Mouse (Mus musculus): ENCODE data around the gene Ern1. TPM values are rescaled to one million over a fixed set of nuclear protein-coding genes. Genes with fewer than 3 reads are reported as not detected.

Ern1 gene
- polyA plus RNA-seq, 1 experiment from 2014 or later = 5.4 TPM

DNA sequence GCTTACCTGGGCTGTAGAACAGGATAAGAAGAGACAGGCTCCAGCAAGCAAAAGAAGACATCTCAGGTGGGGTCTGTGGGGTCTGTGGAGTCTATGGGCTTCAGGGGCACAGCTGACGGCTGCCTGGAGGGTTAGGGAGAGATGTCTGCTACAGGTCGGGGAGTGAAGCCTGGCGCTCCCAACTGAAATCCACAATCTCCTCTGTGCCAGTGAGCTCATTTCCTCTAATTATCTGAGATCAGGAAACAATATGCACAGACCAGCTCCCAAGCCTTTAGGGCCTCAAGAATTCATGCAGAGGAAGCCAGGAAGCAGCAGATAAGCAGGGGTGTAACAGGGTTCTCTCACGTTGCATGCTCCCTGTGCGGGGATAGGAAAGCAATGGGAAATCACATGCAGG lies 105.2 kb downstream of the Ern1 start:
- H3K9ac ChIP-seq (replicated peaks; ENCODE audit: low read depth) = peak overlapping the region; percentile 36
- no peaks in the 10 kb centered on the region for H3K4me1 ChIP-seq (ENCODE audit: insufficient read depth, low read depth, low read length)
- no peaks in the 10 kb centered on the region for H3K9me3 ChIP-seq (ENCODE audit: low read length)
- WGBS = 58% methylated on average over 5 of the region's 5 CpGs
- peak; percentile 90 for TF ChIP-seq EP300 (IDR thresholded peaks at IDR 0.05)
- no peak for TF ChIP-seq CTCF (IDR thresholded peaks at IDR 0.05)
- ATAC-seq = peak; percentile 90
- H3K4me2 ChIP-seq (replicated peaks; ENCODE audit: low read depth, low read length) = peak overlapping the region; percentile 48
- H3K36me3 ChIP-seq (ENCODE audit: insufficient read depth, low read length) = no peaks in the 10 kb centered on the region
- peak overlapping the region; percentile 37 for H3K4me3 ChIP-seq (ENCODE audit: low read depth, low read length)
- DNase-seq (ENCODE audit: low spot score) = peak; percentile 68
- H3K27ac ChIP-seq (ENCODE audit: low read length) = peak overlapping the region; percentile 91
- no peaks in the 10 kb centered on the region for H3K27me3 ChIP-seq (replicated peaks; ENCODE audit: insufficient read depth, low read length)

DNA sequence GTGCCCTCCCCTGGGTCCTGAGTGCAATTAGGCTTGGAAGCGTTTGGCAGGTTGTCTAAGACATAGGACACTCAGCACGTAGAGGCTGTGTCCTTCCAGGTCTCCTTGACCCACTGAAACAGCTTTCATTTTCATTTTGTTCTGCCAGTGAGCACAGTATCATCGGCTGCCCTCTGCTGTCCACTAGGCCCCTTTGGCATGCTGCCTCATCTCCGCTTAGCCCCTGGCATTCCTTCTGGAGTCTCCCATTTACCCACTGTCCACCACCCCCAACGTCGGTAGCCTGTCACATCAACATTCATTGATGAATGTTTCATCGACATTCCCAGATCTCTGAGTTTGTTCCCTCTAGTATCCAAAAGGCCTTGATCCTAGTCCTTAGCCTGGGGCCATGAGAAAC lies 105.8 kb downstream of the Ern1 start:
- H3K9ac ChIP-seq (replicated peaks; ENCODE audit: low read depth) = peak overlapping the region; percentile 36
- H3K4me3 ChIP-seq (ENCODE audit: low read depth, low read length) = peak overlapping the region; percentile 37
- H3K4me2 ChIP-seq (replicated peaks; ENCODE audit: low read depth, low read length) = peak overlapping the region; percentile 48
- peak; percentile 59 for DNase-seq (ENCODE audit: low spot score)
- no peaks in the 10 kb centered on the region for H3K27me3 ChIP-seq (replicated peaks; ENCODE audit: insufficient read depth, low read length)
- H3K9me3 ChIP-seq (ENCODE audit: low read length) = no peaks in the 10 kb centered on the region
- TF ChIP-seq CTCF (IDR thresholded peaks at IDR 0.05) (peak; percentile 53), EP300 (IDR thresholded peaks at IDR 0.05) (no peak)
- no peaks in the 10 kb centered on the region; the same call in 1 of the 2 replicates for H3K36me3 ChIP-seq (ENCODE audit: insufficient read depth, low read length)
- ATAC-seq = peak; percentile 50
- 54% methylated on average over 7 of the region's 7 CpGs for WGBS
- peak overlapping the region; percentile 91 for H3K27ac ChIP-seq (ENCODE audit: low read length)
- H3K4me1 ChIP-seq (ENCODE audit: insufficient read depth, low read depth, low read length) = no peaks in the 10 kb centered on the region

DNA sequence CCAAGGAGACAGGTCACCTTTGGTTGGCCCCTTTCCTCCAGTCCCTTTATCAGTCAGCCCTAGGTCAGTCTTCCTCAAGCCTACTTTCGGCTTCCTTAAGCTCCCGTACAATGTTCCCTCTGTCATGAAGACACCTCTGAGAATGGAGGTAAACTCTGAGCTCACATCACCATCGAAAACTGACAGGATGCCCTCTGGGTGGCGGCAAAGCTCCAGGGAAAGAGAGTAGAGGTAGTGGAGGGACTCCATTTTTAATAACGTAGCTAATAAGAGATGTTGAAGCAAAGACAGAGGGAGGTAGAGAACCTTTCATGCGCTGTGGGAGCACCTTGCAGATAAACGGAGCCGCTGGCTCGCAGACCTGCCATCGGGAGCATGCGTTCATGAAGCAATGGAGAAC lies 106.6 kb downstream of the Ern1 start:
- no peak for ATAC-seq
- WGBS = 70% methylated on average over 11 of the region's 11 CpGs
- no peaks in the 10 kb centered on the region for H3K4me1 ChIP-seq (ENCODE audit: insufficient read depth, low read depth, low read length)
- no peaks in the 10 kb centered on the region; the same call in 1 of the 2 replicates for H3K36me3 ChIP-seq (ENCODE audit: insufficient read depth, low read length)
- peak overlapping the region; percentile 37 for H3K4me3 ChIP-seq (ENCODE audit: low read depth, low read length)
- DNase-seq (ENCODE audit: low spot score) = no peak
- peak overlapping the region; percentile 48 for H3K4me2 ChIP-seq (replicated peaks; ENCODE audit: low read depth, low read length)
- no peaks in the 10 kb centered on the region for H3K27me3 ChIP-seq (replicated peaks; ENCODE audit: insufficient read depth, low read length)
- no peak overlapping the region for H3K27ac ChIP-seq (ENCODE audit: low read length)
- TF ChIP-seq CTCF (IDR thresholded peaks at IDR 0.05) (peak; percentile 63), EP300 (IDR thresholded peaks at IDR 0.05) (no peak)
- H3K9me3 ChIP-seq (ENCODE audit: low read length) = no peaks in the 10 kb centered on the region
- H3K9ac ChIP-seq (replicated peaks; ENCODE audit: low read depth) = no peak overlapping the region

DNA sequence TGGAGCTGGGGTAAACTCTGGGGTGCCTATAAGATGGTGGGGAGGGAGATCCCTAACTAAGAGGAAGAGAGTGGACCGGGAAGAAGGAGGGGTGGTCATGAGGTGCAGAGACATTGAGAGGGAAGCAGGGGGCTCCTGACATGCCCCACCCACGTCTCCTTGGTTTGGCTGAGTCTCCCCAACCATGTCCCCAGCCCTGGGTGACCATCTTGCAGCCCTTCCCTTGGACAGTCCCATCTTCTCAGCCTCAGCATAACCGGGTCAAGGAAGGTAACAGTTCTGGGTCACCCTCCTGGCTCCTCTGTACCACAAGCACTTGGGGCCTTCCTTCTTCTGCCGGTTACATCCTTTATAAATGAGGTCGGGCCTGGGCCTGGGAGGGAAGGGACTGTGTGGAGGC lies 112.7 kb downstream of the Ern1 start:
- no peak overlapping the region for H3K4me3 ChIP-seq (ENCODE audit: low read depth, low read length)
- H3K4me2 ChIP-seq (replicated peaks; ENCODE audit: low read depth, low read length) = no peak overlapping the region
- WGBS = 62% methylated on average over 5 of the region's 5 CpGs
- TF ChIP-seq EP300 (IDR thresholded peaks at IDR 0.05) = no peak
- TF ChIP-seq CTCF (IDR thresholded peaks at IDR 0.05) = no peak
- no peak overlapping the region for H3K27ac ChIP-seq (ENCODE audit: low read length)
- ATAC-seq = no peak; the same call in 1 of the 2 replicates
- H3K36me3 ChIP-seq (ENCODE audit: insufficient read depth, low read length) = no peaks in the 10 kb centered on the region; the same call in 1 of the 2 replicates
- H3K9me3 ChIP-seq (ENCODE audit: low read length) = no peaks in the 10 kb centered on the region
- no peak overlapping the region for H3K9ac ChIP-seq (replicated peaks; ENCODE audit: low read depth)
- no peaks in the 10 kb centered on the region for H3K27me3 ChIP-seq (replicated peaks; ENCODE audit: insufficient read depth, low read length)
- H3K4me1 ChIP-seq (ENCODE audit: insufficient read depth, low read depth, low read length) = 0 out of 2 replicates have a peak, but pooled peaks cover 3% of the 10 kb centered on the region
- no peak for DNase-seq (ENCODE audit: low spot score)

DNA sequence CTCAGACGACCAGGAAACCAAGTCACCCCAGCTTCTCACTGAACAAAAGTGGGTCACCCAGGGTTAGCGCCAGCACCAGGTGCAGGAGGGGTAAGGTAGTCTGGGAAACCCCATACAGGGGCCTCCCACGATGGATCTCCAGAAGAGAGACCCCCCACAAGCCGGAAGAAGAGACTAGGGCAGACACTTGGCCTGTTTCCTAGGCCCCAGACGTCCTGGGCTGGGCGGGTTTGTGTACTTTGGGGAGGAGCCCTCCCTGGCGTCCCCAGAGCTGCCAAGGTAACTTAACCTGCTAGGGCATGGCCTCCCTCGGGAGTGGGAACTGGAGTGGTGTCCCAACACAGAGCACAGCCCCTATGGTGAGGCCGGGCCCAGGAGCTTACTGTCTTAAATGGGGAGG lies 113.1 kb downstream of the Ern1 start:
- ATAC-seq (peak; percentile 83), DNase-seq (ENCODE audit: low spot score) (peak; percentile 54)
- Histone ChIP-seq H3K4me2 (replicated peaks; ENCODE audit: low read depth, low read length) (no peak overlapping the region), H3K27ac (ENCODE audit: low read length) (peak overlapping the region; percentile 5; the same call in 1 of the 2 replicates), H3K36me3 (ENCODE audit: insufficient read depth, low read length) (no peaks in the 10 kb centered on the region; the same call in 1 of the 2 replicates), H3K4me1 (ENCODE audit: insufficient read depth, low read depth, low read length) (0 out of 2 replicates have a peak, but pooled peaks cover 3% of the 10 kb centered on the region), H3K27me3 (replicated peaks; ENCODE audit: insufficient read depth, low read length) (no peaks in the 10 kb centered on the region), H3K9me3 (ENCODE audit: low read length) (no peaks in the 10 kb centered on the region), H3K4me3 (ENCODE audit: low read depth, low read length) (no peak overlapping the region), H3K9ac (replicated peaks; ENCODE audit: low read depth) (0 out of 2 replicates have a peak overlapping the region, but pooled peaks have one; percentile 8)
- no peak for TF ChIP-seq CTCF (IDR thresholded peaks at IDR 0.05)
- no peak for TF ChIP-seq EP300 (IDR thresholded peaks at IDR 0.05)
- 24% methylated on average over 9 of the region's 9 CpGs for WGBS

DNA sequence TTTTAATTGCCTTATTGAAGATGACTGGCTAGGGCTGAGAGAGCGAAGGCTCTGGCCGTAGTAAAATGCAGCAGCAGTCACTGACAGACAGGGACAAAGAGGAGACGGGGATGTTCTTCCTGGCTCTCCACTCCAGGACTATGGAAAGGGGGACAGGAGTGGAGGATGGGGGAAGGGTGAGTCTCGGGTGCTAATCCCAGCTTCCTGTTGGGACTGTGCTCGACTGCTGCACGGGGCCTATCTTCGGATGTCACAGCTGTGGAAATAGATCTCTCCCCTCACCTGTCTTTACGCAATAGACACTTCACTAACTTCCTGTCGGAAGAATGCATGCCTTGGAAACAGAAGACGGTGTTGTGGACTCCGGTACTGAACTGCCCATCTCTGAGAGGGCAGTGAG lies 113.7 kb downstream of the Ern1 start:
- WGBS = 22% methylated on average over 11 of the region's 11 CpGs
- 0 out of 2 replicates have a peak overlapping the region, but pooled peaks have one; percentile 8 for H3K9ac ChIP-seq (replicated peaks; ENCODE audit: low read depth)
- TF ChIP-seq EP300 (IDR thresholded peaks at IDR 0.05) (no peak), CTCF (IDR thresholded peaks at IDR 0.05) (no peak)
- H3K4me1 ChIP-seq (ENCODE audit: insufficient read depth, low read depth, low read length) = 0 out of 2 replicates have a peak, but pooled peaks cover 3% of the 10 kb centered on the region
- DNase-seq (ENCODE audit: low spot score) (no peak), ATAC-seq (peak; percentile 49)
- no peaks in the 10 kb centered on the region for H3K27me3 ChIP-seq (replicated peaks; ENCODE audit: insufficient read depth, low read length)
- H3K36me3 ChIP-seq (ENCODE audit: insufficient read depth, low read length) = no peaks in the 10 kb centered on the region; the same call in 1 of the 2 replicates
- H3K4me3 ChIP-seq (ENCODE audit: low read depth, low read length) = no peak overlapping the region
- H3K4me2 ChIP-seq (replicated peaks; ENCODE audit: low read depth, low read length) = no peak overlapping the region
- H3K27ac ChIP-seq (ENCODE audit: low read length) = no peak overlapping the region
- H3K9me3 ChIP-seq (ENCODE audit: low read length) = no peaks in the 10 kb centered on the region
